Mouse (Mus musculus): ENCODE data around the gene 4930438A08Rik.

DNA sequence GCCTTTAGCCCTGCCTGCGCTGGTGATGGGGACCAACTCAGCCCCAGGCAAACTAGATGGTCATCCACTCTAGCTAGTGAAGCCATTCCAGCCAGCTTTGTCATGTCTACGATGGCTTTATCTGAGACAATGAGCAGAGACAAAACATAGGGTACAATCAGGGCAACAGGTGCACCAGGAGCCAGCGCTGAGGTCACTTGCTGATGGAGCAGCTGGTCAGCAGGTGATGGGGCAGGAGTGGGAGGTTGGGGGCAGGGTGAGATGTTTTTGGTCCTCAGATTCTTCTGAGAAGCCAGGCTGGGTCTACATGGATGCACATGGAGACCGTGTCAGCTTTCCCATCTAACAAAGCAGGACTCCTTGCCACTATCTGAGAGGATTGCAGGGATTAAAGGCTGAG lies 16.2 kb downstream of the 4930438A08Rik start:
- no peak for TF ChIP-seq CTCF (IDR thresholded peaks at IDR 0.05; ENCODE audit: extremely low read depth, insufficient read length, insufficient replicate concordance, low read depth, low read length)
- TF ChIP-seq POLR2A (IDR thresholded peaks at IDR 0.05; ENCODE audit: low read depth, low read length): no peak
